Mouse (Mus musculus): ENCODE measurements around the gene Phka1. TPM values are rescaled to one million over a fixed set of nuclear protein-coding genes. Genes with fewer than 3 reads are reported as not detected.

Phka1 gene
- total and polyA plus RNA-seq, 3 experiments: 1.1 to 8.2 (median 5.8) TPM

- H3K27me3 ChIP-seq (ENCODE audit: insufficient read depth, low read length): no peaks in the 10 kb centered on the region
- DNase-seq (ENCODE audit: low spot score): no peak
- no peak overlapping the region for H3K4me3 ChIP-seq (ENCODE audit: low read depth, low read length)
- ATAC-seq (ENCODE audit: extremely low read depth, insufficient number of reproducible peaks, low FRiP score, poor library complexity, severe bottlenecking): no peak
- H3K9me3 ChIP-seq (replicated peaks): no peaks in the 10 kb centered on the region
- peaks cover 31% of the 10 kb centered on the region for H3K36me3 ChIP-seq (replicated peaks)
- no peaks in the 10 kb centered on the region for H3K4me1 ChIP-seq (ENCODE audit: insufficient read depth, low read depth, low read length)
- no peak for TF ChIP-seq GATA1 (IDR thresholded peaks at IDR 0.05; ENCODE audit: borderline replicate concordance, low read length)
- TF ChIP-seq CTCF (IDR thresholded peaks at IDR 0.05; ENCODE audit: low read depth, low read length): 0 out of 2 replicates have a peak, but pooled peaks have one; percentile 24
Measured at GRCm38 (mm10) chrX:102478965-102479364, 165.1 kb downstream of the Phka1 start.

- H3K36me3 ChIP-seq (replicated peaks): peaks cover 30% of the 10 kb centered on the region
- H3K4me1 ChIP-seq (ENCODE audit: insufficient read depth, low read depth, low read length): no peaks in the 10 kb centered on the region
- H3K9me3 ChIP-seq (replicated peaks): no peaks in the 10 kb centered on the region
- no peak overlapping the region for H3K4me3 ChIP-seq (ENCODE audit: low read depth, low read length)
- DNase-seq (ENCODE audit: low spot score): no peak
- TF ChIP-seq POLR2AphosphoS5 (IDR thresholded peaks at IDR 0.05; ENCODE audit: insufficient replicate concordance, low read depth, low read length): no peak
- no peak for TF ChIP-seq CTCF (IDR thresholded peaks at IDR 0.05; ENCODE audit: low read depth, low read length)
- no peak for TF ChIP-seq GATA1 (IDR thresholded peaks at IDR 0.05; ENCODE audit: borderline replicate concordance, low read length)
- TF ChIP-seq TAL1 (conservative IDR thresholded peaks at IDR 0.05; ENCODE audit: low read depth, low read length): no peak
- TF ChIP-seq GATA2 (IDR thresholded peaks at IDR 0.05; ENCODE audit: borderline replicate concordance, low read depth, low read length): no peak
- no peak for ATAC-seq (ENCODE audit: extremely low read depth, insufficient number of reproducible peaks, low FRiP score, poor library complexity, severe bottlenecking)
- H3K27me3 ChIP-seq (ENCODE audit: insufficient read depth, low read length): no peaks in the 10 kb centered on the region
Measured at GRCm38 (mm10) chrX:102478481-102478880, 165.6 kb downstream of the Phka1 start.

GRCm38 (mm10) chrX:102476784-102477183 lies 167.3 kb downstream of the Phka1 start:
- H3K4me3 ChIP-seq (ENCODE audit: low read depth, low read length): no peak overlapping the region
- DNase-seq (ENCODE audit: low spot score): no peak
- no peaks in the 10 kb centered on the region for H3K9me3 ChIP-seq (replicated peaks)
- no peak for ATAC-seq (ENCODE audit: extremely low read depth, insufficient number of reproducible peaks, low FRiP score, poor library complexity, severe bottlenecking)
- no peaks in the 10 kb centered on the region for H3K27me3 ChIP-seq (ENCODE audit: insufficient read depth, low read length)
- TF ChIP-seq GATA2 (IDR thresholded peaks at IDR 0.05; ENCODE audit: borderline replicate concordance, low read depth, low read length) (no peak), CTCF (IDR thresholded peaks at IDR 0.05; ENCODE audit: low read depth, low read length) (peak; percentile 29; the same call in 1 of the 2 replicates), GATA1 (IDR thresholded peaks at IDR 0.05; ENCODE audit: borderline replicate concordance, low read length) (no peak)
- no peaks in the 10 kb centered on the region for H3K4me1 ChIP-seq (ENCODE audit: insufficient read depth, low read depth, low read length)
- H3K36me3 ChIP-seq (replicated peaks): peaks cover 20% of the 10 kb centered on the region

- Histone ChIP-seq H3K4me3 (ENCODE audit: low read depth, low read length) (no peak overlapping the region), H3K36me3 (replicated peaks) (peaks cover 16% of the 10 kb centered on the region), H3K9me3 (replicated peaks) (no peaks in the 10 kb centered on the region), H3K27me3 (ENCODE audit: insufficient read depth, low read length) (no peaks in the 10 kb centered on the region), H3K4me1 (ENCODE audit: insufficient read depth, low read depth, low read length) (no peaks in the 10 kb centered on the region)
- ATAC-seq (ENCODE audit: extremely low read depth, insufficient number of reproducible peaks, low FRiP score, poor library complexity, severe bottlenecking) (no peak), DNase-seq (ENCODE audit: low spot score) (no peak)
- TF ChIP-seq POLR2AphosphoS5 (IDR thresholded peaks at IDR 0.05; ENCODE audit: insufficient replicate concordance, low read depth, low read length) (no peak), TAL1 (conservative IDR thresholded peaks at IDR 0.05; ENCODE audit: low read depth, low read length) (no peak), CTCF (IDR thresholded peaks at IDR 0.05; ENCODE audit: low read depth, low read length) (no peak)
Measured at GRCm38 (mm10) chrX:102475555-102475954, 168.5 kb downstream of the Phka1 start.

Other genes starting within 250 kb of the Phka1 start
- 17.6 TPM in 2 replicates for gene Hdac8, start 138.9 kb downstream of the Phka1 start, total RNA-seq (2014; fragmentation: Nextera tagmentation)
- gene Hdac8, start 138.9 kb downstream of the Phka1 start, total RNA-seq (2017): 13.3 and 13.6 TPM in 2 replicates
- gene Hdac8, start 138.9 kb downstream of the Phka1 start, polyA plus RNA-seq (2012): 5.0 and 7.5 TPM in 2 replicates
- gene Gm3880, start 42.7 kb upstream of the Phka1 start, total RNA-seq (2014; fragmentation: Nextera tagmentation): not detected in 2 replicates
- not detected in 2 replicates for gene Gm3880, start 42.7 kb upstream of the Phka1 start, total RNA-seq (2017)
- not detected in 2 replicates for gene Gm3880, start 42.7 kb upstream of the Phka1 start, polyA plus RNA-seq (2012)
- not detected in 2 replicates for gene Gm9112, start 63.4 kb upstream of the Phka1 start, total RNA-seq (2014; fragmentation: Nextera tagmentation)
- gene Gm9112, start 63.4 kb upstream of the Phka1 start, total RNA-seq (2017): not detected in 2 replicates
- not detected in 2 replicates for gene Gm9112, start 63.4 kb upstream of the Phka1 start, polyA plus RNA-seq (2012)
- not detected in 2 replicates for gene Dmrtc1b, start 63.6 kb upstream of the Phka1 start, total RNA-seq (2014; fragmentation: Nextera tagmentation)
- not detected in 2 replicates for gene Dmrtc1b, start 63.6 kb upstream of the Phka1 start, total RNA-seq (2017)
- gene Dmrtc1b, start 63.6 kb upstream of the Phka1 start, polyA plus RNA-seq (2012): not detected in 2 replicates
- not detected in 2 replicates for gene Dmrtc1c1, start 158.7 kb upstream of the Phka1 start, total RNA-seq (2014; fragmentation: Nextera tagmentation)
- not detected in 2 replicates for gene Dmrtc1c1, start 158.7 kb upstream of the Phka1 start, total RNA-seq (2017)
- not detected in 2 replicates for gene Dmrtc1c1, start 158.7 kb upstream of the Phka1 start, polyA plus RNA-seq (2012)
- not detected in 2 replicates for gene Dmrtc1c2, start 210.4 kb upstream of the Phka1 start, total RNA-seq (2014; fragmentation: Nextera tagmentation)
- not detected in 2 replicates for gene Dmrtc1c2, start 210.4 kb upstream of the Phka1 start, total RNA-seq (2017)
- gene Dmrtc1c2, start 210.4 kb upstream of the Phka1 start, polyA plus RNA-seq (2012): not detected in 2 replicates
- gene 1700031F05Rik, start 223.7 kb upstream of the Phka1 start, total RNA-seq (2014; fragmentation: Nextera tagmentation): not detected in 2 replicates
- gene 1700031F05Rik, start 223.7 kb upstream of the Phka1 start, total RNA-seq (2017): not detected in 2 replicates
- not detected in 2 replicates for gene 1700031F05Rik, start 223.7 kb upstream of the Phka1 start, polyA plus RNA-seq (2012)

Measured in G1E (cell line).